Mouse (Mus musculus): ENCODE data around the gene Gm3159.
A peak's percentile ranks its signal among the peaks of the same experiment; 100 is the strongest.
"Not testable (repeated sequence)": the region's sequence is repeated elsewhere in the genome, so short reads cannot be mapped to it uniquely, and the experiment has no call there.

Gene Gm3159

DNA sequence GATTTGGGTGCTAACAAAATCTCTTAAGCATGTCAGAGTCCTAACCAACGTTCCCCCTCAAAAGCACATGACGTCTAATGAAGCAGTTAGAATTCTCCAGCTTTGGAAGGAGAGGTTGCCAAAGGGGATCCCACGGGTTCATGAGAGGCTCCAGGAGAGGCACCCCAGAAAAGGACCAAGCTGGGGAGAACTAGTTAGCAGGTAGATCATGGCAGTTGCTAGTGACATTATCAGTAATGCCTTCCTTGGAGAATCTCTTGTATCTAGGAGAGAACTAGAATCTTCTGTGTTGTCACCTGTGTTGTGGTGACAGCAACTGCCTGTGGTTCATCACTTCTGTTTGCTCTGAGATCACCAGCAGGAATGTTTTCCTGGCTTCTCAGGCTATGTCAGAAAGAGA lies at the start of gene Gm3159:
Gene Gm3159, plus strand, starts transcription at position 301 of the 400 bp plus-strand sequence.
- not testable (repeated sequence) for DNase-seq

DNA sequence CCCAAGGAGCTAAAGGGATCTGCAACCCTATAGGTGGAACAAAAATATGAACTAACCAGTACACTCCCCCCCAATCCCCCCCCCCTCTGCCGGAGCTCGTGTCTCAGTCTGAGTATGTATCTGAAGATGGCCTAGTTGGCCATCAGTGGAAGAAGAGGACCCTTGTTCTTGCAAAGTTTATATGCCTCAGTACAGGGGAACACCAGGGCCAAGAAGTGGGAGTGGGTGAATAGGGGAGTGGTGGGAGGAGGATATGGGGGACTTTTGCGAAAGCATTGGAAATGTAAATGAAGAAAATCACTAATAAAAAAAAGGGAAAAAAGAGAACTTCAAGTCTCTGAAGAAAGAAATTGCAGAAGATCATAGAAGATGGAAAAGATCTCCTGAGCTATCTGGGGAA lies 28.3 kb upstream of the Gm3159 start:
- DNase-seq = not testable (repeated sequence)

DNA sequence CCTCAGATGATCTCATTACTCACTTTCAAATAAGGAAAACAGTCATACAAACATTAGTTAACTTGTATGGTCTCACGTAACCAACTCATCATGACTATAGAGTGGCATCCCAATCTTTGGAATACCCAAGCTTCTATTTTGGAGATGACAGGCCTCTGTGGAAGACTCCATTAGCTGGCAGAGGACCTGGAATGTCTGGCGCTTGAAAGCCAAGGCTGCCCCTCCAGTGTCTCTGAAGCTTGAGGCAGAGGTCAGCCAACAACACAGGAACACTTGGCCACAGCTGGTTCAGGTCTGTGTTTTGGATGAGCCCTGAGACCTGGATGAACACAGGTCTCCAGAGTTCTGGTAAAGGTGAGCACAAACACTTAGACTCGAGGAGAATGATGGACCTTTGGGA lies 27.6 kb upstream of the Gm3159 start:
- DNase-seq = not testable (repeated sequence)

DNA sequence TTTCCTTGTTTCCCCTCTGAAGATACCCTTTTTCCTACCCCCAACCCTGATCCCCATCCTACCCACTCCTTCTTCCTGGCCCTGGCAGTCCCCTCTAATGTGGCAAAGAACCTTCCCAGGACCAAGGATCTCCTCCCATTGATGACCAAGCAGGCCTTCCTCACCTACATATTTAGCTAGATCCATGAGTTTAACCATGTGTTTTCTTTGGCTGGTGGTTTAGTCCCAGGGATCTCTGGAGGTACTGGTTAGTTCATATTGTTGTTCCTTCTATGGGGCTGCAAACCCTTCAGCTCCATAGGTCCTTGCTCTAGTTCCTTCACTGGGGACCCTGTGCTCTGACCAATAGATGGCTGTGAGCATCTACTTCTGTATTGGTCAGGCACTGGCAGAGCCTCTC lies 19.5 kb upstream of the Gm3159 start:
- not testable (repeated sequence) for DNase-seq

DNA sequence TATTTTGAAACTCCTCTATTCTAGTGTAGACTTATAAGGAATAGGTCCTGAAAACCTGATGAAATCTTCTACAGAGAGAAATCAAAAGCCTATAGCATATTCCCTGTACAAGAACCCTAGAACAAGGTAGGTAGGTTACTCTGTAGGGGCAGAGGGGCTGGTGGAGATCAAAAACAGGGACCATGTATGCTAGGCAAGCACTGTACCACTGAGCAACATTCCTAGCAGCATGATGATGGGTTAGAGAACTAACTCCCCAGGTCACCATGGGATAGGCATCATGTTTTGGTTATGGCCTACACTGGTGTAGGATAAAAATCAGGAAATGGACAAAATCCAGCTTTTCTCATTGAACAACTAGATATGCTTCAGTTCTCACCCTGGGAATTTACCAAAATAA lies 11.7 kb upstream of the Gm3159 start:
- DNase-seq = not testable (repeated sequence)

DNA sequence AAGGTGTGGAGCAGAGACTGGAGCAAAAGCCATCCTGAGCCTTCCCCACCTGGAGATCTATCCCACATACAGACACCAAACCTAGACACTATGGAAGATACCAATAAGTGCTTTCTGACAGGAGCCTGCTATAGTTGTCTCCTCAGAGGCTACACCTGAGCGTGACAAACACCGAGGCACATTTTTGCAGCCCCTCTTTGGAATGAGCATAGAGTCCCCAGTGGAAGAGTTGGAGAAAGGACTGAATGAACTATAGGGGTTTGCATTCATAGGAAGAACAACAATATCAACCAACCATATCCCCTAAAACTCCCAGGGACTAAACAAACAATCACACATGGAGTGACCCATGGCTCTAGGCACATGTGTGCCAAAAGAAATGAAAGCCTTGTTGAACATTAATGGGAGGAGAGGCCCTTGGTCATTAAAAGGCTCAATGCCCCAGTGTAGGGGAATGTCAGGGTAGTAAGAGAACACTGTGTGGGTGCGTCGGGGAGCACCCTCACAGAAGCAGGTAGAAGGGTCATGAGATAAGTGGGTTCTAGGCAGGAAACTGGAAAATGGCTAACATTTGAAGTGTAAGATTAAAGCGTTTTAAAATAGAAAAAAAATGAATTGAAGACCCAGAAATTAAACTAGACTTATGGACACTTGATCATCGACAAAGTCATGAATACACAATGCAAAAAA lies 4.3 kb upstream of the Gm3159 start:
- not testable (repeated sequence) for DNase-seq

DNA sequence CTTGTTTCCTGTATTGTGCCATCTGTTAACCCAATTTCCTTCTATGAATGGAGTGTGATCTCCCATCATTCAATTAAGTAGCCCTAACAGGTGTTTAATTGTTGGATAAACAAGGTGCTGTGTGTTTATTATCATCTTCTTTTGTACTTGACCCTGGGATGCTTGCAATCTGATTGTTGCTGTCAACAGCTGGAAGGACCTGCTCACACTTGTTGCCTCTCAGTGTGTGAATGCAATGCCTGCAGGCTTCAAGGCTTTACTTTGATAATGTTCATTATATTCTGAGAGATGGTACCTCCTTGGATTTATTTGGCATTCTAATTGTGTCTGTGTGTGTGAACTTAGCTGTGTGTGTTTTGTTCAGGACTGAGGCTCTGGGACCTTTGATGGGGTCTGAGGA lies 1.3 kb downstream of the Gm3159 start:
- not testable (repeated sequence) for DNase-seq

DNA sequence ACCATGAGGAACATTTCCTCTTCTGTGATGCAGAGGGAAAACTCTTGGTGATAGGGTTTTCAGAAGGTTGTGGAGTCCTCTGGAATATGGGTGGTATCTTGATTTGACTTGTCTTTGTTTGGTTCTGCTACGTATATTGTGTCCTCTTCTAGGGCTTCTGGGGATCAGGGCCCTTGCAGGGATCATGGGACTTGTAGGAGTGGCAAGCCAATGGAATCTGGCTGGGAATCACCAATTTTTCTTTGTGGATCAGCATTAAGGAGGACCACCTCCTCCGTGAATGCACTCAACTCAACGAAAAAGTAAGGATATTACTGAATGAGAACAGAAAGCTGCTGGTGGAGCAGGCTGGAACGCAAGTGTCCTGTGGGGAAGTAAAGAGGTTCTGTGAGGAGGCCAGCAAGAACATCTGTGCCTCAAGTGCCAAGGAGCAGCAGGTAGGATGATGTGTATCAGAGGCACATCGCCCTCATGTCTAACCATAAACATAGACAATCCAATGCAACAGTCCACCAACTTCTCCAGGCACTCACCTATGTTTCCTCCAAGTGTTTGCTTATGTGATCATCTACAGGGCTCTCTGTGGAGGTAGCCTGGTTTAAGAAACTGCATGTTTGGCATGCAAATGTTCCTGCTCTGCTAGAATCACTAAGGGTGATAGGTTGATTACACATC lies 2.9 kb downstream of the Gm3159 start:
- DNase-seq = not testable (repeated sequence)

DNA sequence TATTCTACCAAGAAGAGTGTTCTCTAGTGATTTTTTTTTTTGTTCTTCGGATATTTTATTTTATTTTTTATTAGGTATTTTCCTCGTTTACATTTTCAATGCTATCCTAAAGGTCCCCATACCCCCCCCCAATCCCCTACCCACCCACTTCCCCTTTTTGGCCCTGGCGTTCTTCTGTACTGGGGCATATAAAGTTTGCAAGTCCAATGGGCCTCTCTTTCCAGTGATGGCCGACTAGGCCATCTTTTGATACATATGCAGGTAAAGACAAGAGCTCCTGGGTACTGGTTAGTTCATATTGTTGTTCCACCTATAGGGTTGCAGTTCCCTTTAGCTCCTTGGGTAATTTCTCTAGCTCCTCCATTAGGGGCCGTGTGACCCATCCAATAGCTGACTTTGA lies 3.9 kb downstream of the Gm3159 start:
- DNase-seq = not testable (repeated sequence)

DNA sequence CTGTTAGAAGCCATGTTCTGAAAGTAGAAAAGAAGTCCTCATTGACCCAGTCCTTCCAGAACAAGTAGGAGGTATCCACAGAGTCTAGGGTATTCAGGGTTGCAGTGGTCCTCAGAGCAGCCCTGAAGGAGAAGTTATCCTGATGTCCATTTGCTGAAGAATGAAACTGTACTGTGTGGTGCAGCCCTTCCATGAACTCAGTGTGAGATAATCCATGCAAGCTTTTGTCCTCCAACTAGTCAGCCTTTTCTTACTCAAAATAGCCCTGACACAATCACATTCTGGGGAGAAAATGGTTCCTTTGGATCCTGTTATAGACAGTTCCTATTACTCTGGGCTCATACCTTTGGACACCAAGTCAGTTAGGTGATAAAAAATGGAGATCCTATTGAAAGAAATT lies 6.5 kb downstream of the Gm3159 start:
- DNase-seq = not testable (repeated sequence)

DNA sequence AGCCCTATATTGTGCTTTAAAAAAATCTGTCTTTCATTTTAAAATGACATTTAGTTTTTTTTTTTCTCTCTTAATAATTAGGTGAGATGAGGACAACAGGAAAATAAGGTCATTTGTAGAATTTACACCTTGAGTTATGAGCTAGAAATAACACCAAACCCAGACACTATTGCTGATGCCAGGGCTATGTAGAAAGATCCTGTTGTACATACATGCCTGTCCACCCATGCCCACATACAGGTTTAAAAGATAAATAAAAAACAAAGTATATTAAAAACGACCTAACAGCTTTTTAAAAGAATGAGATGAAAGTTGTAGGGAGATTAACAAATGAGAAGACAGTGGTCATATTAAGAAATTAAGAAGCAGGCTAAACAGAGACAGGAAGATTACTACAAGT lies 12.6 kb downstream of the Gm3159 start:
- not testable (repeated sequence) for DNase-seq

DNA sequence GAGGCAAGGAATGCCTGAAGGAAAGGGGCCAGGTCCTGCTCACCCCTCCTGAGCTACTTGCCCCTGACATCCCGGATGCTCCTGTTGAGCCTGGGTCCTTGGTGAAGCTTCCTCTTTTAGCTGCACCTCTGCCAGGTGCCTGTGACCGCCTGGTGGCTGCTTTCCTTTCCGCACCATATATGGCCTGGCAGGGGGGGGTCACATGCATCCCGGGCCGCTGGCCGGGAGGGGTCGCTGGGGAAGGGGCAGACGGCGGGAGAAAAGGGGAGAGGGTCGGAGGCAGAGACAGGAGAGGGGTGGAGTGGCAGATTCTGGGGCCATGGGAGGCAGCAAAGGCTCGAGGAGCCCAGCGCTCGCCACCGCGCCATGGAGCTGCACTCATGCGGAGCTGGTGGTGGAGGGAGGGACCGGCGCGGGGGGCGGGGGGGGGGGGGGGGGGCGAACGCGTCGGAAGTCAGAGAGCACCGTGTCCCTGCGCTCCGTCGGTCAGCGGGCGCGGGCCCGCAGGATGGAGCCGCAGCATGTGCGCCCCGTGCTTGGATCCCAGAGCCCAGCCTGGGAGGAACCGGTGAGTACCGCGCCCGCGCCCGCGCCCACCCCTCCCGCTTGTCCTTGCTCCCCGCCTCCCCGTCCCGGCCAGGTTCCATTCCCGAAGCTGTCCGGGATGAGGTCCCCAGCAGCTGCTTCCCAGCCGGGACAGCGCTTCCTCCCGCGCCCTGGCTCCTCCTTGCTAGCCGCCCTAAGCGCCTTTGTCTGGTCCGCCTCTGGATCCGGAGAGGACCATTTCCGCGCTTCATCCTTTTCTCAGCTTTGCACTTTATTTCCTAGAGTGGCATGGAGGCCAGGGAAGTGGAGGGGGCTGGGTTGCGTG lies 17.9 kb downstream of the Gm3159 start, which contains the start of gene Gm3164:
Gene Gm3164, plus strand, starts transcription at position 484 of the 871 bp plus-strand sequence.
- DNase-seq = peak; percentile 66

DNA sequence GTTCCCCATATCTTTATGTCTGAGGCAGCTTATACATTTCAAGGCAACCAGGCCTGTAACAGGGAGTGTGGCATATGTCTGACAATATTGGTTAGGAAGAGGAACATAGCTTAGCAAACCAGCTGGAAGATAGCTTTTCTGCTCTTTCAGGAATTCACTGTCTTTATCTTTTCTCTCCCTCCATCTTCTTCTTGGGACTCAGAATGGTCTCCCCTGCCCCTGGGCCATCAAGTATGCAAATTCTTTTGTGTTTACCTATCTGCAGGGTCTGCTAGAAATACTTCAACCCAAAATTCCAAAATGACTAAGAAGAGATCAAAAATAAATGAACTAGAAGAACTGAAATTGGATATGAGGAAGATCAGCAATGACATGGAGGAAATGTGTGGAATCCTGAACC lies 33.4 kb downstream of the Gm3159 start, which contains the start of gene Gm3173:
Gene Gm3173, plus strand, starts transcription at position 301 of the 400 bp plus-strand sequence.
- DNase-seq = not testable (repeated sequence)

Data from lung, postnatal 10 days (tissue).